Mouse (Mus musculus): ENCODE data around the gene Polr2a.

The Polr2a gene

DNA sequence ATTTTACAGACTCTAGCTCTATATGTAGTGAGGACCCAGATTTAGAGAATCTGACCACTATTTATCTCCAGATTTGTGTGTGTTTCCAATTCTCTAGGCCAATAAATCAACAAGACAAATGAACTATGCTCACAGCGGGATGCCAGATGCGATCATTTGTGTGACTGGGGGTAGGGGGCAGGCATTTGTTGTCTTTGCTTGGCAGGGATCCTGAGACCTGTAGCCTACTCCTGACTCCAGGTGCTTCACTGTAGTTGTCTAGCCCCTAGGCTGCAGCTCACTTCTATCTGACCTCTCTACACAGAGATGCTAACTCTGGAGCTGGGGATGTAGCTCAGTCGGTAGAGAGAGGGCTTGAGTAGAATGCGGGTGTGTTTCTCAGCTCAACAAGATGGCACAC is 23.4 kb upstream of the Polr2a start:
- DNase-seq (ENCODE audit: low read depth), result no peak

DNA sequence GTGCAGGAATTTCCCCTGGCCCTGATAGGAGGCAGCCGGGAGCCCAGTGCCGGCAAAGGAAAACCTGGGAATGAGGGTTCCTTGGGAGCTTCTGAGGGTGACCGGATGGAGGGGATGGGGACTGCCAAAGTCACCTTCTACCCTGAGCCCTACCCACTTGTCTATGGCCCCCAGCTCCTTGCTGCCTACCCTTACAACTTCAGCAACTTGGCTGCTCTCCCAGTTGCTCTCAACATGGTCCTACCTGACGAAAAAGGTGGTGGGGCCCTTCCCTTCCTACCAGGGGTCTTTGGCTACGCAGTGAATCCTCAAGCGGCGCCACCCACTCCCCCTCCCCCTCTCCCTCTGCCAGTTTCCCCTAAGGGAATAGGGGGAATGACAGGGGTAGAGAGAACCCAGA is 20.5 kb upstream of the Polr2a start:
- no peak for DNase-seq (ENCODE audit: low read depth)

DNA sequence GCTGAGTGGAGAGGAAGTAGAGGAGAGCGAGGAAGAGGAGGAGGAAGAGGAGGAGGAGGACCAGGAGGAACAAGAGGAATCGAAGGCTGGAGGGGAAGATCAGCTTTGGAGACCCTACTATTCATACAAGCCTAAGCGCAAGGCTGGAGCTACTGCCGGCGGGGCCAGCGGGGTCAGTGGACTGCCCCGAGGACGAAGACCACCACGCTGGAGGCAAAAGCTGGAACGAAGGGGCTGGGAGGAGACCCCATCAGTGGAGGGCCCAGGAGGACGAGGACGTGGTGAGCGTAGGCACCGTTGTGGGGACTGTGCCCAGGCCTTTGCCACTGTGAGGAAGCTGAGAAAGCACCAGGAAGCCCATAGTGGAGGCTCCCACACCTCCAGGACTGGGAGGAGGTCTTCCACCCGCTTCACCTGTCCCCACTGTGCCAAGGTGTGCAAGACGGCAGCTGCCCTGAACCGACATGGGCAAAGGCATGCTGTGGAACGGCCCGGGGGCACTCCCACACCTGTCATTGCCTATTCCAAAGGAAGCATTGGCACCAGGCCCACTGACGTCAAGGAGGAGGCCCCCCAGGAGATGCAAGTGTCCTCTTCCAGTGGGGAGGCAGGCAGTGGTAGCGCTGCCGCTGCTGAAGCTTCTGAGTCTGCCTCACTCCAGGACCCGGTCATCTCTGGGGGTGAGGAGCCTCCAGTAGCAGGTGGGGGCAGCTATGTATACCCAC is 20.0 kb upstream of the Polr2a start:
- no peak for DNase-seq (ENCODE audit: low read depth)

DNA sequence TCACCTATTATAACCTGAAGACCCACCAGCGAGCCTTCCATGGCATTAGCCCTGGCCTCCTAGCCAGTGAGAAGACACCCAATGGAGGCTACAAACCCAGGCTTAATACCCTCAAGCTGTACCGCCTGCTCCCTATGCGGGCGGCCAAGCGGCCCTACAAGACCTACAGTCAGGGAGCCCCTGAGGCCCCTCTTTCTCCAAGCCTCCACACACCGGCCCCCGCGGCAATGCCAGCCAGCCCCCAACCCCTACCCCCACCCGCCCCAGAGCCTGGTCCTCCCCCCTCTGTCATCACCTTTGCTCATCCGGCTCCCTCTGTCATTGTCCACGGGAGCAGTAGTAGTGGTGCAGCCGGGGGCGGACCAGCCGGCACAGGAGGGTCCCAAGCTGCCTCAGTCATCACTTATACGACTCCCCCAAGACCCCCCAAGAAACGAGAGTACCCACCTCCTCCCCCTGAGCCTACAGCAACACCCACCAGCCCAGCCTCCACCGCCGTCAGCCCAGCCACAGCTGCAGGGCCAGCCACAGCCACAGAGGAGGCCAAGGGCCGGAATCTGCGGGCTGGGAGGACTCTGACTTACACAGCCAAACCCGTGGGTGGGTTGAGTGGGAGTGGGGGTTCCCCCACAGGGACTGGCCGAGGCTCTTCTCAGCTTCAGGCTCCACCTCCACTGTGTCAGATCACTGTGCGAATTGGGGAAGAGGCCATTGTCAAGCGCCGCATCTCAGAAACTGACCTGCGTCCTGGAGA is 19.2 kb upstream of the Polr2a start:
- no peak for DNase-seq (ENCODE audit: low read depth)

DNA sequence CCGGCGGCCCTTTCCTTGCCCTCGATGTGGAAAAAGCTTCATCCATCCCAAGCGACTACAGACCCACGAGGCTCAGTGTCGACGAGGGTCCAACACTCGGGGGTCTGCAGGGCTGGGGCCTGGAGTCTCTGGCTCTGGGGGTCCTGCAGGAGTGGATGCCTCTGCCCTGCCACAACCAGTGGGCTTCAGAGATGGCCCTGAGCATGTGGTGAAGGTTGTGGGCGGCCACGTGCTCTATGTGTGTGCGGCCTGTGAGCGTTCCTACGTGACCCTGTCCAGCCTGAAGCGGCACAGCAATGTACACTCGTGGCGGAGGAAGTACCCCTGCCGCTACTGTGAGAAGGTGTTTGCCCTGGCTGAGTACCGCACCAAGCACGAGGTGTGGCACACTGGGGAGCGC is 18.1 kb upstream of the Polr2a start:
- no peak for DNase-seq (ENCODE audit: low read depth)

DNA sequence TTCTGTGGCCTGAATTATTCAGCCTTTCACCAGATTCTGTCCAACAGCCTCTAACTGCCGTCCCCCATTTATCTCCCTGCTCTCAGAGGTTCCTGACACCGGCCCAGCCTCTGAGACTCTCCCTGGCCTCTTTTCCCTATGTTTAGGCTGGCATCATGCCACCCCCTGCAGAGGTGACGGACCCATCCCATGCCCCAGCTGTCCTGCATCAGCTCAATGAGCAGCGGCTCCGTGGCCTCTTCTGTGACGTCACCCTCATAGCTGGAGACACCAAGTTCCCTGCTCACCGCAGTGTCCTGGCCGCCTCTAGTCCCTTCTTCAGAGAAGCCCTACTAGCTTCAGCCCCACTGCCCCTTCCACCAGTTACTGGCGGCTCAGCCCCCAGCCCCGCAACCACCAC is 17.3 kb upstream of the Polr2a start:
- no peak for DNase-seq (ENCODE audit: low read depth)

DNA sequence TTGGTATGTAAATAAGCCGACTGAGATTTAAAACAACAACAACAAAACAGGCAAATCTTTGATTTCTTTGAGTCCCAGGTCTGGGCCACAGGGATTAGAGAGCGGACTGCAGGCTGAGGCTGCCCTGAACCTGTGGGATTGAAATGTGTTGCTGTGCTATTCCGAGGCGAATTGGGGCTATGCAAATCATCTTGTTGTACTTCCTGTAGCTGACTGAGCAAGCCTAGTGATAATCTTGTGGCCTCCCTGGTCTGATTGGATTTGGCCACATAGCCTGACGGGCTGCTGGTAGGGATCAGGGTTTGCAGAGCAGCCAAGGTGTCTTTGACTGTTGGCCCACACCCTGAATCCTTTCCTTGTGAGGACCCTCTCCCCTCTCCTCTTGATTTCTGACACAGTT is 16.5 kb upstream of the Polr2a start:
- DNase-seq (ENCODE audit: low read depth), result no peak

DNA sequence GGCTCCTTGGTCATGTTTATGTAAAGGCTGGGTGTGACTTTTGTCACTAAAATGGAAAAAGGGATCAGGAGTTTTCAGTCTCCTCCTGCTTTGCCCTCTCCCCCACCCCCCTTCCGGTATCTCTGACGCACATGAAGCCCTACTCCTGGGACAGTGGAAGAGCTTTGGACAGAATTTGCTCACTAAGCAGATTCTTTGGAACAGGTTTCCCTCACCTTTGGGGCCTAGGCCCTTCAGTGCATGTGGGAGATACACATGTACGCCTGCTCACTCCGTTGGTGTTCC is 9.1 kb upstream of the Polr2a start:
- peak; percentile 16 for DNase-seq (ENCODE audit: low read depth)

DNA sequence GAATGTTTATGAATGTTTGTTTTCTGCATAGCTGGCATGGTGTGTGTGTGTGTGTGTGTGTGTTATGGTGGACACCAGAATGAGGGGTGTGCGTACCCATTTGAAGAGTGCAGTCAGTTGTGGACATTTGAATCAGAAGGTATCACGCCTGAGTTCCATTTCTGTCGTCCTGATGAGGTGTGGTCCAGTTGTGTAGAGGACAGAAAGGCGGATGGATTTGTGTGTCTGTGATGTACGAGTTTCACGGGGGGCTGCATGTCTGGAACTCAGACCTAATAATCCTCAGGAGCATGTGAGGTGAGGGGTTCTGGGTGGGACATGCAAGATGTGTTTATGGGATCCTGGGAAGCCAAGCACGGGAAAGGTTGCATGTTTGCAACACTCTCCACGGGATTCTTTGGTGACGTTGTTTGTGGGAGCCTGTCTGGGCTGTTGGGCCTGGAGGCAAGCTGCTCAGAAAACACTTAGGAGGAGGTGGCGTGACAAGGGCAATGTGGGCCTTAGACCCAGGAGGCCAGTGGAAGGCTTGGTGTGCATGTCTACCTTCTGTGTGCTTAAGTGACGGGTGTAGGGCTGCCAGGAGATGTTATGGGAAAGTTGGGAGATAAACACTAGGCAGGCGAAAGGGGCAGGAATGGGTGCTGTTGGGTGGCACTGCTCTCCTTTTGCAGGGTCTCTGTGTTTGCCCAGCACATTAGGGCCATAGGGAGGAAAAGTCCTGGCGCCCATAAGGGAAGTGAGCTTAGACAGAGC is 8.6 kb upstream of the Polr2a start:
- no peak for DNase-seq (ENCODE audit: low read depth)

DNA sequence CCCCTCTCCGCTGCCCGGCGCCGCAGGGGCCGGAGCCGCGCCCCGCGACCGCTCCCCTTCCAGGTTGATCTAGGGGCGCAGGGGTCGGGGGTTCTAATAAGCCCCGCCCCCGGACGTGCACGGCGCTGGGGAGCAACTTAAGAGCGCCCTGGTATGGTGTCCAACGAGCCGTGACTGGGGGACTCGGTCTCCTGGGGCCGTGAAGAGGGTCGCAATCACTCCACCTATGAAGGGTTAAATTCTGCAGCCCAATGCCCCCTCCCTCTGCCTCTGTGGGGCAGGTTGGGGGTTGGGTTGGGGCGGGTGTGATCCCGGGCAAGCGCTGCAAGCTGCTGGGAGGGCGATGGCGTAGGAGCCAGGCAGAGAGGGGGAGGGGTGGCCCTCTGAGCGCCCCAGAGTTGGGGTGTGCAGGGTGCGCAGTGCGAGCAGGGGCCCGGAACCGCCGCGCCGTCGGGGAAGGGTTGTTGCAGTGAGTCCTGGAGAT is 7.7 kb upstream of the Polr2a start:
- DNase-seq (ENCODE audit: low read depth), result peak; percentile 89

DNA sequence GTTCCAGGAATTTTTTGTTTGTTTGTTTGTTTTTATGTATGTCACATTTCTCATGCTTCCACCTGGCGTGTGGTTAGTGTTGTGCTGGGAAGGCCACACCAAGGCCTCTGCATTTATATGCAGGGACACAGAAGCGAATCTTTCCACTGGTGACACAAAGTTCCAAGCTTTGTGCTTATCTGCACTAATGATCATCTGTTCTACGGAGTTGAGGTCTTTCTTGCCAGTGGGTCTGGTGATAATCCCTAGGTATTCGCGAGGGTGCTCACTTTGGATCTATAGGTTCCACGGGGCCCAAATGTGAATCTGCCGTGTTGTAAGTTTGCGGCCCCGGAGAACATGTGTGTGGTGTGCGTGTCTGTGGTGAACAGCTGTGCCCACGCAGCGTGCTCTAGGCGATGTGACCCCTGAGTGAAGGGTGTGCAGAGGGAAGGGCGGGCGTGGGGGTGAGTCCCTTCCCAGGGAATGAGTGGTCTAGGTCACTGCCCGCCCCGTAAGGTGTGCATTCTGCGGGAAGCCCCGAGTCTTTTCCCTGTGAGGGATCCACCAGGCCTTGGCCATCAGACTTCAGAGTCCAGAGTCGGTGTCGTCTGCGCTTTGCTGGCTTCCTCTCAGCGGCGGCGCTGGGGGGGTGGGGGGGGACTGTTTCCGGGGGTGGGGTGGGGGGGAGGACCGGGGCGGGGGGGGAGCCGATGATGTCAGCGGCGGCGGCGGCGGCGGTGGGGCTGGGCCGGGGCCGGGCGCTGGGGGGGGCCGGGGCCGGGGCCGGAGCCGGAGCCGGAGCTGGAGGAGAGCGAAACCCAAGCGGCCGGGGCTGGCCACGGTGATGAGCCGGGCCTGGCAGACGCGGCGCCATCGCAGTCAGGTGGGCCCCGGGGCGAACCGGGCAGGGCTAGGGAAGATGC is 7.0 kb upstream of the Polr2a start, which contains the start of gene Zbtb4:
Gene Zbtb4, plus strand, starts transcription at position 692 of the 905 bp plus-strand sequence.
- DNase-seq (ENCODE audit: low read depth), result peak; percentile 78

DNA sequence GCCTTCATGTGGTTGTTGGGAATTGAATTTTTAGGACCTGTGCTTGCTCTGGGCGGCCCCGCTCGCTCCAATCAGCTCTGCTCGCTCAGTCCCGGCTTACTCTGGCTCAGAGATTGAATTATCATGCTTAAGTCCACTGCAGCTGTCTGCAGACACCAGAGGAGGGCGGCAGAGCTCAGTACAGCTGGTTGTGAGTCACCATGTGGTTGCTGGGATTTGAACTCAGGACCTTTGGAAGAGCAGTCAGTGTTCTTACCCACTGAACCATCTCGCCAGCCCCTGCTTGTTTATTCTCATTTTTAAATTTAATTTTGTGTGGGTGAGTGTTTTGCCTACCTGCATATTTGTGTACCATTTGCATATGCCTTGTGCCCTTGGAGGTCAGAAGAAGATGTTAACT is 5.1 kb upstream of the Polr2a start:
- peak; percentile 52 for DNase-seq (ENCODE audit: low read depth)

DNA sequence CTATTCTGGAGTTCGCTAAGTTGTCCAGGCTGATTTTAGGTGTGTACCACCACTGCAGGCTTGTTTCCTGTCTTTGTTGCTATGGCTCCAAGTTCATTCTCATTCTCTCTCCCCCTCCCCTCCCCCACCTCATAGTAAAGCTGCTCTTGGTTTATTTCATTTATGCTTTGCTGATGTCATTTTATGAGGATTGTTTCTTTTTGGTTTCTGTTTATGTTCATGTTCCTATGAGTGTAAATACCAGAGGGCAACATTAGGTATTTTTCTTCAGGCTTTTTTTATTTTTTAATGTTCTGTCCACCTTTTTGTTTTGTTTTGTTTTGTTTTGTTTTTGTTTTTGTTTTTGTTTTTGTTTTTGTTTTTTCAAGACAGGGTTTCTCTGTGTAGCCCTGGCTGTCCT is 3.4 kb upstream of the Polr2a start, which contains the start of gene Slc35g3:
Gene Slc35g3, minus strand, starts transcription at position 101 of the 400 bp plus-strand sequence.
- peak; percentile 63 for DNase-seq (ENCODE audit: low read depth)

DNA sequence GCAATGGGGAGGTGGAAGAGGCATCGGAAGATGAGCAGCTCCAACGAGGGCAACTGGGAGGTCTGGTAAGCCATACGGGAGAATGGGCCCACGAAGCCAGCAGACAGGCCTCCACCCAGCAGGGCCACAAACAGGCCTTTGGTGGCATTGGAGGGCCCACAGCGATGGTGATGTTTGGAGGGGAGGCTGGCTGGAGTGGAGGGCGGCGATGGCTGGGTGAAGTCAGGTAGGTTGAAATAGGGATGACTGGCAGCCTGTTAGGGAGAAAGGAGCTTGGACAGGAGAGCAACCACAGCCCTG is 2.4 kb upstream of the Polr2a start:
- DNase-seq (ENCODE audit: low read depth), result no peak

DNA sequence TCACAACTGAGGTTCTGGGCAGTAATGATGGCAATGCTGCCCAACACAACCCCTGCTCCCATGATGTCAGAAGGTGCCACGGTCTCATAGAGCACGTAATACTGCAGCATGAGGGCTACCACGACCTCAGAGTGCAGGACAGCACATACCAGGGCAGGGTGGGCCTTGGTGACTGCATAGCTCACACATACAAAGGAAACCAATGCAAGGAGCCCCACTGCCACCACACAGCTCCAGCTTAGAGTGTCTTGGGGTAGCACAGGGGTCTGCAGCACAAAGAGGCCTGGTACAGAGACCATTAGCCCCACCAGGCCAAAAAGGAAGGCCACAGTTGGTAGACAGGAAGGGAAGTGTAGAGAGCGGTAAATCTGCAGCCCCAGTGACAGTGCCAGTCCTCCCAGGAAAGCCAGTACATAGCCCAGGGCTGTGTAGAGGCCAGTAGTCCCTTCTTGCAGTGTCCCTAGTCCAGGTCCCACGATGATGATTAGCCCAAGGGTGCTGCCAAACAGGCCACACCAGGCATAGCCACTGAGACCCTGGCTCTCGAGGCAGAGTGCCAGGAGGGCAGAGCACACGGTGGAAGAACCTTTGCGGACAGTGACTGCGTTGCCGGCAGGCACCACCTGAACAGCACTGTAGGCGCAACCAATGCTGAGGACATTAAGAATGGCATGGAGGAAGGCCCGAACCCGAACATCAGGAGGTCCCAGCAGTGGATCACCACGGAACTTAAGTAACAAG is 1.9 kb upstream of the Polr2a start:
- DNase-seq (ENCODE audit: low read depth), result peak; percentile 26

DNA sequence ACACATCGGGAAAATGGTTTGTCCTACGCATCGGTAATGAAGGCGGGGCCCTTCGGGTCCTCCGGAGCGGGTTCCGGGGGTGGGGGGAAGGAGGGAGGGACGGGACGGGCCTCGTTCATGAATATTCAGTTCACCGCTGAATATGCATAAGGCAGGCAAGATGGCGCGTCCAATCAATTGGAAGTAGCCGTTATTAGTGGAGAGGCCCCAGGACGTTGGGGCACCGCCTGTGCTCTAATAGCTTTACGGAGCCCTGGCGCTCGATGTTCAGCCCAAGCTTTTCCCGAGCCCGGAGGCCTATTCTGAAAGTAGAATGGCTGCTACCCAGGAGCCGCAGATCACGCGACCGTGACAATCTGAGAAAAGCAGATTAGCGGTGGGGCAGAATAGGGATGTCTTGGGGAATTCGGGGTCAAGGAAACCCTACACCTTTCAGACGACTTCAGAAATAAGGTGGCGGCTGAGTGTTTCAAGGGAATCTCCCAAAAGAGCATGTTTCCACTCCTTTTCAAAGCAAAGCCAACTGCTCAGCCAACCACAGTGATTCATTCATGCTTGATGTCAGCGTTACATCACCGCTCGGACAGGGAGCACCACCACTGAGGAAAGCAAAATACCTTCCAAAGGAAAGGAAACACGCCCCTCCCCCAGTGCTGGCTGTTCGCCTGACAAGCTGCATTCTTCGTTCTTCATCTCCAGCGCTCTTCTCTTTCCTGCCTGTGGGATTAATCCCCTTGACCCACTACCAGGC is 709 bp upstream of the Polr2a start:
- DNase-seq (ENCODE audit: low read depth), result peak; percentile 91

DNA sequence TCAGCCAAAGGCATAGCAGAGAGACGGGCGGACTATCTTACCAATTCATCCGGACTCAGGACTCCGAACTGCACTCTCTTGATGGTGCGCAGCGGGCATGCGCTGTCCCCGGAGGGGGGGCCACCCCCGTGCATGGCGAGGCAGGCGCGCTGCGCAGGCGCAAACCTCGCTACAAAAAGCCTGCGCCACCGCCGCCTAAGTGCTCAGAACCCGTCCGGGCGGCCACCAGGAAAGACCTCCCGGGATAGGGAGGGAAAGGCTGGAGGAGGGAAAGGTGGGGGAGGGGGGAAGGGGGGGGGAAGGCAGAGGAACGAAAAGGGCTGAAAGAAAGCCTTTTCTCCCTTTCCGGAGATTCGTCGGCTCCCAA is 364 bp downstream of the Polr2a start:
- peak; percentile 97 for DNase-seq (ENCODE audit: low read depth)

DNA sequence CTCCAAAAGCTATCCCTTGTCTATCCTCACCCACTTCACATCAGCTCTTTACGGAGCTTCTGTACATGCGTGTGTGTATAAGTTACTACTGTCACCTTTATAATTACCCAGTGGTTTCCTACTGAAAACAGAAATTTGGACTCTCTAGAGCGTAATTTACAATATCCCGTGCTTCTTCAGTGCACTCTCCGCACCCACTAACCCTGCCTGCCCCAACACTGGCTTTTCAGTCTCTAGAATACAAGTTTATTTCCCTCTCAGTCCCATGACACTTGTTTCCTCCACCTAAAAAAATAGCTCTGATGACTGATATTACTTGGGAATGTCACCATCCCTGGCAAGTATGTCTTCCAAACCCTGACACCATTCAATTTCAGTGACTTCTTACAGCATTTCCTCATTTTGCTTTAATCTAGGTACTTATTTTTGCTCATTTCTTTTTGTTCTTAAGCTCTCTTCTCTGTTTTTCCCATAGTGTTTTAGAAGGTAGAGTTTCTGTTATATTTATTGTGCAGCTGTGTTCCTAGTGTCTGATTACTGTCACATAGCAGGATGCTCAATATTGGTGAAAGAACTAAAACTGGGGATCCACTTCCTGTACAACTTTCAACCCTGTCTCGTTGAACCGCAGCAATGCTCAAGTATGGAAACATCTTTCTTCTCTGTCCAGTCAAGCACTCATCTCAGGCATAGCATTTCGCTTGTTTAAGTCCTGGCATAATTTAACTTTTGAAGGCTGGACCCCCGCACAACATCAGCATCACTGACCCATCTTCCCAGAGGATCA is 941 bp downstream of the Polr2a start:
- no peak for DNase-seq (ENCODE audit: low read depth)

DNA sequence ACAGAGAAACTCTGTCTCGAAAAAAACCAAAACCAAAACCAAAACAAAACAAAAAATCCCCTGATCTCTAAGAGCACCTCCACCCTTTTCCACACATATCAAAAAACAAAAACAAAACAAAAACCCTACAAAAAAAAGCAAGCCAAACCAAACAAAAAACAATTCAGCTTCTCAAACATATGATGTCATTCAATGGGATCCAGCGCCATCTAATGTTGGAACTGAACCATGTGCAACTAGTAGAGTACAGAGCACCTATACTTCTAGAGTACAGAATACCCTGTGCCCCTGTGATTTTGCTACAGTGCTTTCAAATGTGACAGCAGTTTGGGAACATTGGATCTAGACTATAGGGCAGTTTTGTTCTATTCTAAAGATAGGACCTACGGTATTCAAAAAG is 3.7 kb downstream of the Polr2a start:
- peak; percentile 92 for DNase-seq (ENCODE audit: low read depth)

DNA sequence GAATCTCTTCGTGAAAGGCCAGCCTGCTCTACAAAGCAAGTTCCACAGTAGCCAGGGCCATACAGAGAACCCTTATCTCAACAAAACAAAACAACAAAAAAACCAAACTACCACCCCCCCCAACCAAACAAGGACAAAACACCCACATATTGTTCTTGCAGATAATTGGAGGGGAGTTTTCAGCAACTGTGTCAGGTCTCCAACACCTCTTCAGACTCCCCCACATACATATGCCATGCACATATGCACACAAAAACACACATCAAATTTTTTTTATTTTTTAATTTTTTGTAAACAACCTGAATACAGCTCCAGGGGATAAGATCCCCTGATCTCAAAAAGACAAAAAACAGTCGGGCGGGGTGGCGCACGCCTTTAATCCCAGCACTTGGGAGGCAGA is 4.2 kb downstream of the Polr2a start:
- peak; percentile 54 for DNase-seq (ENCODE audit: low read depth)
